Mouse (Mus musculus) cerebellum, adult 9-11 months (tissue): ENCODE data around the gene Pdss1.
"Not testable (repeated sequence)": the region's sequence is repeated elsewhere in the genome, so short reads cannot be mapped to it uniquely, and the experiment has no call there.

Source experiments
- DNase-seq: peaks from one replicate; pipeline ENCODE4 v3.0.0; 2022

The Pdss1 gene

DNA sequence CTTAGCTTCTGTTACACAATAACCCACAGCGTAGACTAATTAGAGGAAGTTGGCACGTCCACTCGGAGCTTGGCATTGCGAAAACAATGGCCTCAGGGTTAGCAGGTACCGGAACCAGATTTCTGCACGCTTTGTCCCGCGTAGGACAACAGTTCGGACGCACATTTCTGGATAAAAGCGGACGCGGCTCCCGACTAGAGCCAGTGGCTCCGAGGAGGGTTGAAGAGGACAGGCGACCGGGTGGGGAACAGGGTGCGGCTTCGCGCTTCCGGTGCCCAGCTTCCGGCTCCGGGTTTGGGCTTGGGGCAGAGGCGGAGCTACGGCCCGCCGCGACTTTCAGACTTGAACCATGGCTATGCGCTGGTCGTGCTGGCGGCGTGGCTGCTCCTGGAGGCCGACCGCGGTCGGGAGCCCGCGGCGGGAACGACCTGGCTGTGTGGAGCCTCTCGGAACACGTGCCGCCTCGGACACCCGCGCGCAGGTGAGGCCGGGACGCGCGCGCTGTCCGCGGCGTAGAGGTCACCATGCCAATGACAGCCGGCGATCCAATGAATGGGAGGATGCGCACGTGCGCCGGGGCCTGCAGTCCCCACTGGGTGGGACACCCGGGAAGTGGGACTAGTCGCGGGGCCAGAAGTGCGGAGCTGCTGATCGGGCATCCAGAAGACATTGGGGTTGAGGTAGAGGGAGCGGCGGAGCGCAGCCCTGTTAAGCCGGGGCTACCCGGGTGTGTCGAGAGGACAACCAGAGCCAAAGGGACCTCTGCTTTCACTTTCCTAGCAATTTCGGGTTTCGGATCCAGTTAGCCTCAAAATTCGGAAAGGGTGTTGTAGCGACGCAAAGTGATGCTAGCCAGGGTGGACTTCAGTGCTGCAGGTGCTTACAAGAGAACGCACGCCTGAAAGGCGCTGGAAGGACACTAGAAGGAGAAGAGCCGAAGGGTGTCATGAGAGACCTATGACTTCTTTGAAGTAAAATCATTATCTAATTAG is at the start of gene Pdss1:
Gene Pdss1, plus strand, starts transcription at position 241 of the 992 bp plus-strand sequence.
- DNase-seq = peak; percentile 95

DNA sequence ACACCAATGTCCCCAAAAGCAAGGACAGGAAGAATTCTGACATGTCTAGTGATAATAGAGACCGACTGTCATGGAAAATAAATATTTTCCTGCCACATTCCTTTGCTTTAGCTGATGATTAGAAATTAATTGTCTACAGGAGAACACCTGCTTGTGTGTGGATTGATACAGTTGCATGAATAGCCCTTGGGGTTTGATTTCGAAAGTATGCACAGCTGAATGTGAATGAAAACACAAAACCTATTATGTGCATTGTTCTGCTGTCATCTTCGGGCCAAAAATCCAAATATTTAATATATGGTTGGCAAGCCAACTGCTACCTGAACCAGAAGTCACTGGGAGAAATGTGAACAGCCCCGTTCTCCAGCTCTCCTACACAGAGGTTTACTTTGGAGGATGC is 43.4 kb upstream of the Pdss1 start:
- no peak for DNase-seq

DNA sequence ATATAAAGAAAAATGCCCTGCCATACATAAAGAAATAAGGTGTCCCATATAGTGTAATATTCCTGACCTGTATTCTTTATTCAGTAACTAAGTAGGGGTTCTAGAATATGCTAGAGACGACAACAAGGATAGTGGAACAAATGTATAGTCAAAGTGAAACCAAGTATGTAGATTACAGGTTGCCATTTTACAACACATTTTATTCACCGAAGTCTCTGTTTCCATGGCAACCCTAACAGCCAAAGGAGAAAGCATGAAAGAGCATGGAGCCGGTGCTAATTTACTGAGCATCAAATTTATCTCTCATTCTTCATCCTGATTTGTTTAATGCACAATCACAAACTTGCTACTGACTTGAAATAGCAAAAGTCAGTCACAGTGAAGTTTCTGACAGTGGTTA is 37.8 kb upstream of the Pdss1 start:
- no peak for DNase-seq

DNA sequence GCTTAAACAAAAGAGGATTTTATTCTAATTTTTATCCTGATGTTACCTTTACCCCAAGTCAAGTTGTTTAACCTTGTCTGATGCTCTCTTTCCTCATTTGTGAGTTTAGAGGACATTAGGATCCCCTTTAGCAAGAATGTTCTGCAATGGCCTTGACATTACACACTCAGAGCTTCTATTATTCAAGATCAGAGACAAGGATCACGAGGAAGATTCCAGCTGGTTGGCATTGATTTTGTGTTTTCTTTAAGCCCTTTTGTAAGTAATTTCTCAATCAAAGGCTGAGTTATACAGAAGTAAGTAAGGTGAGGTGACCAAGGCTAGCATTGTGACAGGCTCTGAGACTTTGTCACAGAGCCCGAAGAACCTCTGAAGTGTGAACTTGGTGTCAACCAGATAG is 33.1 kb upstream of the Pdss1 start:
- DNase-seq = no peak

DNA sequence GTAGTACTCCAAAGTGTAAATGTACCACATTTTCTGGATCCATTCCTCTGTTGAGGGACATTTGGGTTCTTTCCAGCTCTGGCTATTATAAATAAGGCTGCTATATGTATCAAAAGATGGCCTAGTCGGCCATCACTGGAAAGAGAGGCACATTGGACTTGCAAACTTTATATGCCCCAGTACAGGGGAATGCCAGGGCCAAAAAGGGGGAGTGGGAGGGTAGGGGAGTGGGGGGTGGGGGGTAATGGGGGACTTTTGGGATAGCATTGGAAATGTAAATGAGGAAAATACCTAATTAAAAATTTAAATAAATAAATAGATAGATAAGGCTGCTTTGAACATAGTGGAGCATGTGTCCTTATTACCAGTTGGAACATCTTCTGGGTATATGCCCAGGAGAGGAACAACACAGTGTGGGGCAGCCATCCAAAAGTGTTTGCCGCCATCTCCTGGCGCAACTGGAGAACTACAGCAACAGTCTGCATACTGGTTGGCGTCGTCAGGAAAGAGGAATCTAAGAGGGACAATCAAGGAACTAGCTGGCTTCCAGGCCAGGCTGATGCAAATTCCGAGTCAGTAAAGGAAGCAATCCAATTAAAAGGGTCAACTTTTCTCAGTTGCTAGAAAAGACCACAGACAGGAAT is 30.8 kb upstream of the Pdss1 start:
- peak; percentile 43 for DNase-seq

DNA sequence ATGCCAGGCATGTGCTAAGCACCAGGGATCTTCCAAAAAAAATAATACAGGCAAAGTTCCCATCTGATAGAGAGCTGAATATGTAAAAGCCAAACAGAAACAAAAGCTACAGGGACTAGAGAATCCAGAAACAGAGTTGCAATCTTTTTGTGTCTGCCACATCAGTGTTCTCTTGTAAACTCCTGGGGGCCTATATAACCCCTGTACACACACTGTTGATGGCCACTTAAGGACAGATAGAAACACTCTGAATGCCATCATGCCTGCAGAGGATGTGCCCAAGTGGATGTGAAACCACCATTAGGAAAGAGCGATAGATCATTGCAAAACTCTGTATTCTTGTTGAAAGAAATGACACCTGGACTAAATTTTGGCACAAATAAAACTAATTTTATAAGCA is 29.5 kb upstream of the Pdss1 start:
- DNase-seq = no peak

DNA sequence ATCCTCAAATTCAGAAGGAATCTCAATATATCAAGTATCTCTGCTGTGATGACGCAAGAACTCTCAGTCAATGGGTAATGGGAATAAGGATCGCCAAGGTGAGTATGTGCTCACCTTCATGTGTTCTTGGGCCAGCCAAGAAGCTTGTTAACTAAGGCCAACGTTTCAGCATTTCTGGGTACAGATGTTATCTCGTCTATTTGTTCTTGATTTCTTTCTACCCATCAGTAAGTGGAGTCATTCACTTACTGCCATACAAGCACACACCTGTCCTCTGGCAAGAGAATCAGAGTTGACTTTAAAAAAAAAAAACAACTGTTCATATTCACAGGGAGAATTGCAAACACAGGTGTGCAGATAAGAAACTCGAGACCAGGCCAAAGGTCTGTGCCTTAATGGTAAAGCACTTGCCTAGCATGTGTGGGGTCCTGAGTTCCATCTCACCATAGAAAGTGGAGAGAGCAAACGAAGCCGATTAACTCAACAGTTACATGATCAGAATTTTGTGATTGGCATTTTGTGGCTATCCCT is 28.4 kb upstream of the Pdss1 start:
- no peak for DNase-seq

DNA sequence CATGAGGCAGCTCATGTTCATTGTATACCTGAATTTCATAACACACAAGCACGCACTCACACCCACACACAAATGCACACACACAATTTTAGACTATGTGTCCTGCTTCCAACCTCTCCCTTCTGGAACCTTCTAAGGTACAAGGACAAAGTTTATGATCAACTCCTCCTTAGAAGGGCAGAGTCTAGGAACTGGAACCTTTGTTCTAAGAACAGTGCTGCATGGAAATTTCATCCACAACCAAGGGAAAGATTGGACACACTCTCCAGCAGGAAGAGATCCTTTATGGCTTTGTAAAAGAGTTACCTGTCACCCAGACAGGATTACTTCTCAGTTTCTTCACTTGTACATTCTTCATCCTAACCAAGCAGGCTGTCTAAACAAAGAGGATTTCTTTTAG is 22.2 kb upstream of the Pdss1 start:
- no peak for DNase-seq

DNA sequence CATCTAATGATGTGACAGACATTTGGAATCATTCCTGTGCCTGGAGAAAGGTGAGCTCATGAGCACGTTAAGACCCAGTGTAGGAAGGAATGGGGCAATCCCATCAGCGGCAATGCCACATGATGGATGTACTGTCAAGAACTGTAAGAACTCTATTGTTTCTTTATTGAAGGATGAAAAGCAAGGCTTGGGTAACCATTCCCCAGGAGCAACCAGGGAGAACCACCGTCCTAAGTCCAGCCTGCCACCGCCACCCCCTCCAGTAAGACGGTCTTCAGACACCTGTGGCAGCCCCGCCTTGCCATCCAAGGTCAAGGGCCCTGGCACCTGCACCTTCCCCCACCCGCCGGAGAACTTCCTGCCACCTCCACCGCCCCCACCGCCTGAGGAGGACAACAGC is 20.7 kb upstream of the Pdss1 start:
- no peak for DNase-seq

DNA sequence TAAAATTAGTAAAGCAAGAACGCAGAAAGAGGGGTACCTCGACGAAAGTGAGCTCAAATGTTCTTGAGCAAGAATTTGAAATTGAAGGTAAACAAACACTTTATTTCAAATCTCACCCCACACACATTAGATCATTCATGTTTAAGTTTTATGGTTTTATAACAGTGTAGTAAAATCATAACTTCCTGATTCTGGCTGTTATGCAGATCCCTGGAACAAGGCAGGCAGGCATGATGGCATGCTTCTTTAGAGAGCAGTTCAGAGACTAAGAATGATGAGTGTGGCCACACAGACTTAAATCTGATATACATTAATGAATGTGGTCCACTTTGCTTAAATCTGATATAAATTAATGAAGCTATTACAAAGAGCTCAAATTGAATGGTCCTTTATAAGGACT is 18.7 kb upstream of the Pdss1 start:
- no peak for DNase-seq

DNA sequence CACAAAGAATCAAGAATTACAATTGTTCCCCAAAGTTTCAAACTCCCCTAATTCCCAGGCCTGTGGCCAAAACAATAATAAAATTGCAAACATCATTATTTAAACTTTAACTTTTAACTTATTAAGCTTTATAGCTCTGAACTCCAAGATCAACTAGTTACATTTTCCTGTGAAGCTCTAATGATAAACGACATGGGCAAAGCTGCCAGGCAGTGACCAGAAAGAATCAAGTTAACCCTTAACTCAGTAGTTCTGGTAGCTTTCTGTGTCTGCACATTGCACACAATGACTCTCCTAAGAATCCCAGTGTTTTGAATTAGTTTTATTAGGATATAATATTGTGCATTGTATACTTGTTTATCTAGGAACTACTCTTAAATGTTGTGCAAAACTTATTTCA is 16.5 kb upstream of the Pdss1 start:
- no peak for DNase-seq

DNA sequence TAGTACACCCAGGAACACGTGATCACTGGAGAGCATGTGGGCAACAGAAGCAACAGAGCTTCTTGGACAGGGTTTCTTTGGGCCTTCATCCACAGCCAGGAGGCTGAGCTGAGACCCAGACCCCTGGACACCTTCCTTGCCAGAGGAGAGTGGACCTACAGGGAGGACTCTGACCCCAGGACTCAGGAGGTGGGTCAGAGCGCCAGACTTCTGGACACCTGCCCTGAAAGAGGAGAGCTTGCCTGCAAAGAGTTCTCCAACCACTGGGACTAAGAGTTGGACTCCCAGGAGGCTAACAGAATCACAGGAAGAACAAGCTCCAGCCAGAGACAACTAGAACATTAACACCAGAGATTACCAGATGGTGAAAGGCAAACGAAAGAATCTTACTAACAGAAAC is 14.6 kb upstream of the Pdss1 start:
- not testable (repeated sequence) for DNase-seq

DNA sequence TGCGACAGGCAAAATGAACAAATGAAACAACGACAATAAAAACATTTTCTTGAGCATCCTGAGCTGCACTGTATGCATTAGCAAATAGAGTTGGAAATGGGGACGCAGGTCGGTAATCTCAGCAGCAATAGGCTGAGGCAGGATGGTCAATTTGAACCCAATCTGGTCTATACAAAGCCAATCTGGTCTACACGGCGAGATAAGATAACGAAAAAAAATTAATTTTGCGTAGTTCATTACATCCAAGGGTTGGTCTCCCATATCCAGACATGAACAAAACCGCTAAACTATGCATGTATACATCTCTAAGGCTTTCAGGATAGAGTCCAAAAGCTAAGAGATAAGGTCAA is 415 bp upstream of the Pdss1 start:
- DNase-seq = no peak

DNA sequence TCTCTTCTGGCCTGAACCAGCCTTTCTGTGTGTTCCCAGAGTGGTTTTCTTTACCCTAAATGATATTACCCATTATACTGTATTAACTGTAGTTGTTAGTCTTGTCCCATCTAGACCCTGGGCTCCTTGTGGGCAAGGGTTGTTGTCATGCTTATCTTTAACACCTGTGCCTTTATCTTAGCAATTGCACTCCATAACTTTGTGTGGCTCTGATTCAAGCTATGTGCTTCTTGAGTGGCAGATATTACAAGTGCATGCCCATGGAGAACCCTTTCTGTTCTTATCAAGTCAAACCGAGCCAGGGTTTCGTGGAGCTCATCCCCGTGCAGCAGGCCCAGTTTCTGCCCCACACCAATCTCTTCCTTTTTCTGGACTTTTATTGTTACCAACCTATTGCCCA is 8.6 kb downstream of the Pdss1 start:
- no peak for DNase-seq

DNA sequence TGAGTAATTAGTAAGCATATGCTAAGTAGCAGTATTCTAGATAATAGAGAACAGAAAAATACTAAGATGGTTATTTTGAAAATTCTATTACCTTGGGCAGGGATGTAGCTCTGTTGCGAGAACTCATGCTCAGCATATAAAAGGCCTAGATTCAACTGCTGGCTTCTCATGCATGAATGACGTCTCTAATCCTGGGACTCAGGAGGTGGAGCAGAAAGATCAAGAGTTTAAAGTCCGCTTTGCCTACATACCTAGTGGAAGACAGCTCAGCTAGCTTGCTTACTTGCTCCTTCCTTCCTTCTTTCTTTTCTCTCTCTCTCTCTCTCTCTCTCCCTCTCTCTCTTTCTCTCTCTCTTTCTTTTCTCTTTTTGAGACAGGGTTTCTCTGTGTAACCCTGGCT is 19.1 kb downstream of the Pdss1 start:
- no peak for DNase-seq

DNA sequence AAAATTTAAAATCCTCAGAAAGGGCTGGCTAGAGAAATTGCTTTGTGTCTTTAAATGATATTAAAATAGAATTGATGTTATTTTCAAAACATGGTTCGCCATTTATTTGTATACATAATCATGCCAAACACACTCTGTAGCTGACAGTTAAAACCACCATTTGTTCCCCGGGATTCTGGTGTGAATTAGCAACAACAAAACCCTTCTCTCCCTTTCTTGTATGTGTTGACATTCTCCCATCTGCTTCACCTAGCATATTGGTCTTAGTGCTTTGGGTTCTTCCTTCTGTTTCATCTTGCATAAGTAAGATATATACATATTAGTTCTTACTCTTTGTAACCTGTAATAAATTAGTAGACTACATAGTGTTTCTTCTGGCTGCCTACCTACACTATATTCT is 23.3 kb downstream of the Pdss1 start:
- DNase-seq = no peak

DNA sequence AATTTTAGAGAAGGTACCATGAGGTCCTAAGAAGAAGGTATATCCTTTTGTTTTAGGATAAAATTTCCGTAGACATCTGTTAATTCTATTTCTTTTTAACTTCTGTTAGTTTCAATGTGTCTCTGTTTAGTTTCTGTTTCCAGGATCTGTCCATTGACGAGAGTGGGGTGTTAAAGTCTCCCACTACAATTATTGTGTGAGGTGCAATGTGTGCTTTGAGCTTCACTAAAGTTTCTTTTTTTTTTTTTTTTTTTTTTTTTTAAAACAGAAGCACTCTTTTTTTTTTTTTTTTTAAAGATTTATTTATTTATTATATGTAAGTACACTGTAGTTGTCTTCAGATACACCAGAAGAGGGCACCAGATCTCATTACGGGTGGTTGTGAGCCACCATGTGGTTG is 30.6 kb downstream of the Pdss1 start:
- DNase-seq = not testable (repeated sequence)

DNA sequence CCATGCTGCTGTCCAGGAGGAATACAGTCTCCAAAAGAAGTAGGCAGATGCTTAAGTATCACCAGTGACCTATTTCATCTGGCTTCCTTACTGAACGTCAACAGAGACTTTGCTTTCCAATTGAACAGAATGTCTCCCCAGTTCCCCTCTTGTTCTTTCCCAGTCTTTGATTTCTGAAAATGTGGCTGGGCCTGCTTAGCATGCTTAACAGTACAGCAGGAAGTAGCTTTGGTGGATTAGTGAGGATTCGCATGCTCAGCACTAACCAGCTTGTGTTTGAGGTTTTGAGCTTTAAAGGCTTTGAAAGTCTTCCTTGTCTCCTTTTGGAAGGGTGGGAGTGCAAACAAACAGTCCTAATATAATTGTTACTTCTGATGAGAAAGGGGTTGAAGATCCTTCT is 32.9 kb downstream of the Pdss1 start:
- peak; percentile 7 for DNase-seq

DNA sequence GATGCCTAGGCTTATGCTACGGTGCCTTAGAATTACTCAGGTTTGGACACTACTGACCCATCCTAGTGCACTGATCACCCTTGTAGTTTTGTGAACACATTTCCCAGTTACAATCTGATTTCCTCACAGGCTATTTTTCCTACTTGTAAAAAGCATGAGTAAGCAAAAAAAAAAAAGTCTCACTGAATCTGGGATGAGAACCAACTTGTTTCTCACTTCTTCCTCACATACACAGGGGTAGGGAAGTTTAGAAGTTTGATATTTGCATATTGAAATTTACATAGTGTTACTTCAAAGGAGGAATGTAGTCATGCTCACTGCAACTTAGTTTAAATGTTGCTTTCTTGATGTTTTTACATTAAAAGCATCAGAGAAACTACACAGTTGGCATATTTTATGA is 38.2 kb downstream of the Pdss1 start:
- DNase-seq = no peak

DNA sequence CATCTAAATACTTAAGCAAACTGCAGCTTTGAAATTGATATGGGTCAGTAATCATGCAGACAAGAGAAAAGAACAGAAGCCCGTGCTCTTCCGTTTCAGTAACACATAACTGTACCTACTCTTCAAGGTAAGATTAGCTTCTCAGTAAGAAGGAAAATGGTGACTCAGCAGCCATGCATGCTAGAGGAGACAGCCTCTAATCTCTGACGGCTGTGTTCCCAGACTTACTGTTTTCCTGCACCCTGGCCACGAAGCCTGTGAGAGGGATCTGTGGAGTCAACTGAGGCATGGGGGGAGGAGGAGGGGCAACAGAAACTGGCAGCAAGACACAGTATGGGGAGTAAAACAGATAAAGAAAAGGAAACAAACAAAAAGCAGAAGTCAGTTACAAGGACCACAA is 54.6 kb downstream of the Pdss1 start:
- no peak for DNase-seq

DNA sequence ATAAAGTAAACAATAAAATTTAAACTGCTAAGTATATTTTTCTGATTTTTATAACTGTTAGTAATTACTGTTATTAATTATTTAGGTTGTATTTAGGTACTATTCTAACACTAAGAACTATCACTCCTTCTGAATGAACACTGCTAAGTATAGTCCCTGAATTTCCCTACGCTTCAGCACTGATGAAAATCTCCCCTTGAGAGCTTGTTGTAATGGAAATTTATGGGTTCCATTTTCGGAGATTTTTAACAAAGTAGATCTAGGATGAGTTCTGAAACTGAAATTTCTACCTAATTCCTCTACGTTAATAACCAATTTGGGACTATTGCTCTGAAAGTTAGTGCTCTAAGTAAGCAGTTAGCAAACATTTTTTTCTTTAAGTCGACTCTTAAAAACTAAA is 59.0 kb downstream of the Pdss1 start:
- DNase-seq = no peak

DNA sequence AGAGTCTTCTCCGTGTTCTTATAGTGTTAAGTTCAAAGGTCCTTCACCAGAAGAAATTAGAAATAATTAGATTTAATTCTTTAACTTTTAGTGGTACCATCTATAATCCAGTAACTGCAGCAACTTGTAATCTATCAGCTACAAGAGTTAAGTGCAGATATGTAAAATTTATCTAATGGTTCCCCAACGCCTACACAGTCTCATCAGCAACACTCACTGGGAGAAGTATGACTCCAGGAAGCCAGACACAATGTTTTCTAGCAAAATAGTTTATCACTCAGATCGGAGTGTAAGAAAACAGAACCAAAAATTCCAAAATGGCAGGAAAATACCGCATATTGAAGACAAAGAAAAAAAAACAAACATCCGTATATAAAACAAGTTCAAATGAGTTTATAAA is 60.6 kb downstream of the Pdss1 start:
- DNase-seq = no peak

DNA sequence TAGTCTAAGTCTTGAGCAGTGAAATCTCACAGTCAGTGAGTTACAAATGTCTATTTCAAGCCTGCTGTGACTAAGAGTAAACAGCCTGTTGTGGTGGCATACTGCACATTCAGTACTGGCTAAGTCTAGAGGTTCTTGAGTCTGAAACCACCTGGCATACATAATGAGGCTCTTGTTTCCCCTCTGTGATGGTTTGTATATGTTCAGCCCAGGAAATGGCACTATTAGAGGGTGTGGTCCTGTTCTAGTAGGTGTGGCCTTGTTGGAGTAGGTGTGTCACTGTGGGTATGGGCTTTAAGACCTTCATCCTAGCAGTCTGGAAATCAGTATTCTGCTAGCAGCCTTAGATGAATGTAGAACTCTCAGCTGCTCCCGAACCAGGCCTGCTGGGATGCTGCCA is 62.1 kb downstream of the Pdss1 start:
- no peak for DNase-seq

DNA sequence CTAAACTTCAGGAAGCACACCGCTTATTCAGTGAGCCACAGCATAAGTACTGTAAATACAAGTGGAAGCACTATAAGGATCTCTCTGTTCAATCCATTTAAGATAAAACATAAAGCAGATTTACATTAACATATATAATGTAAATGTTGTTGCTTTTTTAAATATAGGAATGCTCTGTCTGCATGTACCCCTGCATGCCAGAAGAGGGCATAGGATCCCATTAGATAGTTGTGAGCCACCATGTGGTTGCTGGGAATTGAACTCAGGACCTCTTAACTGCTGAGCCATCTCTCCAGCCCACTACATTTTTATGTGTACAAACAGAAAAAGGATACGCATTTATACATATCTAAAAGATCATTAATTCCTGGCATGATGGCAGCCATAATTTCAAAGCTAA is 66.4 kb downstream of the Pdss1 start:
- DNase-seq = no peak
